In genomic region chr4:151411641-151412061, GRCm38 (mm10) we compare ENCODE assay signal across 8 mouse cellular contexts.
DNase-seq lines count a peak whose midpoint lies in the region; ATAC-seq lines count a peak whose summit lies in the region.

No protein-coding gene starts in this region.

- peak; percentile 23 for DNase-seq in adrenal gland, adult 2 months
- DNase-seq in adrenal gland, adult 18-20 months (ENCODE audit: low spot score in 2 of 2) = no peak
- DNase-seq in MN1 (ENCODE audit: low spot score) = peak; percentile 71
- DNase-seq in frontal cortex, postnatal 14 days (ENCODE audit: low spot score in 2 of 2) = peak; percentile 45 to 59
- DNase-seq in testis, postnatal 14 days (ENCODE audit: low spot score) = no peak

- no peak for ATAC-seq in hindbrain, embryonic 16.5 days
- peak; percentile 88 for ATAC-seq in limb, embryonic 13.5 days (ENCODE audit: low FRiP score, low read depth)
- peak; percentile 73; the same call in 1 of the 2 replicates for ATAC-seq in stomach, embryonic 14.5 days (ENCODE audit: insufficient number of reproducible peaks, insufficient read depth, low FRiP score, low read depth)

- H3K36me3 ChIP-seq in hindbrain, embryonic 16.5 days (ENCODE audit: control insufficient read depth, insufficient read depth, low read length) = no peaks in the 10 kb centered on the region
- H3K36me3 ChIP-seq in limb, embryonic 13.5 days = no peaks in the 10 kb centered on the region
- H3K36me3 ChIP-seq in stomach, embryonic 14.5 days (ENCODE audit: control insufficient read depth, insufficient read depth, low read length) = no peaks in the 10 kb centered on the region

- peaks cover 2% of the 10 kb centered on the region; the same call in 1 of the 2 replicates for H3K9me3 ChIP-seq in hindbrain, embryonic 16.5 days (ENCODE audit: control insufficient read depth, low read length)
- peaks cover 6% of the 10 kb centered on the region; the same call in 1 of the 2 replicates for H3K9me3 ChIP-seq in limb, embryonic 13.5 days
- no peaks in the 10 kb centered on the region for H3K9me3 ChIP-seq in stomach, embryonic 14.5 days (ENCODE audit: control insufficient read depth, low read depth, low read length)

- H3K9ac ChIP-seq in hindbrain, embryonic 16.5 days (ENCODE audit: low read depth, low read length) = no peak overlapping the region
- no peak overlapping the region for H3K9ac ChIP-seq in limb, embryonic 13.5 days
- no peak overlapping the region for H3K9ac ChIP-seq in stomach, embryonic 14.5 days (replicated peaks; ENCODE audit: low read depth, low read length)

- H3K4me2 ChIP-seq in hindbrain, embryonic 16.5 days (ENCODE audit: low read length) = no peak overlapping the region
- H3K4me2 ChIP-seq in limb, embryonic 13.5 days (replicated peaks) = peak overlapping the region; percentile 46
- H3K4me2 ChIP-seq in stomach, embryonic 14.5 days (replicated peaks; ENCODE audit: low read depth, low read length) = peak overlapping the region; percentile 13; the same call in 1 of the 2 replicates

- H3K27ac ChIP-seq in hindbrain, embryonic 16.5 days (ENCODE audit: low read depth, low read length) = peak overlapping the region; percentile 48; the same call in 1 of the 2 replicates
- peak overlapping the region; percentile 16; the same call in 1 of the 2 replicates for H3K27ac ChIP-seq in limb, embryonic 13.5 days
- no peak overlapping the region for H3K27ac ChIP-seq in stomach, embryonic 14.5 days (ENCODE audit: low read length)

- 31% methylated on average over 14 of the region's 14 CpGs for WGBS in hindbrain, embryonic 16.5 days
- WGBS in limb, embryonic 13.5 days = 14% methylated on average over 14 of the region's 14 CpGs
- 14% methylated on average over 14 of the region's 14 CpGs for WGBS in stomach, embryonic 14.5 days

- no peaks in the 10 kb centered on the region for H3K27me3 ChIP-seq in hindbrain, embryonic 16.5 days (replicated peaks; ENCODE audit: control insufficient read depth, insufficient read depth, low read length)
- peaks cover 6% of the 10 kb centered on the region for H3K27me3 ChIP-seq in limb, embryonic 13.5 days
- no peaks in the 10 kb centered on the region for H3K27me3 ChIP-seq in stomach, embryonic 14.5 days (ENCODE audit: control insufficient read depth, insufficient read depth, low read length)

- H3K4me1 ChIP-seq in hindbrain, embryonic 16.5 days (ENCODE audit: control insufficient read depth, insufficient read depth, low read depth, low read length) = peaks cover 11% of the 10 kb centered on the region
- H3K4me1 ChIP-seq in limb, embryonic 13.5 days = peaks cover 32% of the 10 kb centered on the region
- H3K4me1 ChIP-seq in stomach, embryonic 14.5 days (ENCODE audit: control insufficient read depth, insufficient read depth, low read length) = peaks cover 3% of the 10 kb centered on the region; the same call in 1 of the 2 replicates

- no peak overlapping the region for H3K4me3 ChIP-seq in hindbrain, embryonic 16.5 days (ENCODE audit: low read length)
- H3K4me3 ChIP-seq in limb, embryonic 13.5 days = peak overlapping the region; percentile 4; the same call in 1 of the 2 replicates
- no peak overlapping the region for H3K4me3 ChIP-seq in stomach, embryonic 14.5 days (ENCODE audit: low read depth, low read length)

Comparison
In these comparisons a context has a peak if more than half of its experiments do, and no peak if none do; other contexts are left out.
1. DNase-seq: peak in adrenal gland, adult 2 months (single experiment), MN1 (single experiment) and frontal cortex, postnatal 14 days (2 of 2); none in adrenal gland, adult 18-20 months (0 of 2) and testis, postnatal 14 days (single experiment).